Mouse (Mus musculus): ENCODE data around the gene Tmc3.

Tmc3 gene

GRCm38 (mm10) chr7:83598997-83599912 is 14.5 kb downstream of the Tmc3 start:
- DNase-seq (ENCODE audit: low read depth): no peak

- DNase-seq (ENCODE audit: low read depth): peak; percentile 85
These were observed 15.2 kb downstream of the Tmc3 start for GRCm38 (mm10) chr7:83599913-83600286.

GRCm38 (mm10) chr7:83604180-83604944 is 19.6 kb downstream of the Tmc3 start:
- DNase-seq (ENCODE audit: low read depth): no peak

GRCm38 (mm10) chr7:83606796-83607195 is 22.1 kb downstream of the Tmc3 start:
- DNase-seq (ENCODE audit: low read depth): no peak

GRCm38 (mm10) chr7:83609891-83610290 is 25.2 kb downstream of the Tmc3 start:
- peak; percentile 47 for DNase-seq (ENCODE audit: low read depth)

GRCm38 (mm10) chr7:83611886-83612285 is 27.2 kb downstream of the Tmc3 start:
- no peak for DNase-seq (ENCODE audit: low read depth)

- no peak for DNase-seq (ENCODE audit: low read depth)
These were observed 30.5 kb downstream of the Tmc3 start for GRCm38 (mm10) chr7:83615272-83615671.

GRCm38 (mm10) chr7:83615815-83616214 is 31.1 kb downstream of the Tmc3 start:
- no peak for DNase-seq (ENCODE audit: low read depth)

- DNase-seq (ENCODE audit: low read depth): no peak
These were observed 31.5 kb downstream of the Tmc3 start for GRCm38 (mm10) chr7:83616268-83616667.

GRCm38 (mm10) chr7:83618709-83619108 is 34.0 kb downstream of the Tmc3 start:
- DNase-seq (ENCODE audit: low read depth): no peak

GRCm38 (mm10) chr7:83622582-83622981 is 37.9 kb downstream of the Tmc3 start:
- no peak for DNase-seq (ENCODE audit: low read depth)

- DNase-seq (ENCODE audit: low read depth): no peak
These were observed 39.3 kb downstream of the Tmc3 start for GRCm38 (mm10) chr7:83624065-83624464.

GRCm38 (mm10) chr7:83626557-83627257 is 42.0 kb downstream of the Tmc3 start:
- no peak for DNase-seq (ENCODE audit: low read depth)

- DNase-seq (ENCODE audit: low read depth): no peak
These were observed 42.6 kb downstream of the Tmc3 start for GRCm38 (mm10) chr7:83627369-83627768.

GRCm38 (mm10) chr7:83631073-83631827 is 46.5 kb downstream of the Tmc3 start:
- no peak for DNase-seq (ENCODE audit: low read depth)

- peak; percentile 98 for DNase-seq (ENCODE audit: low read depth)
These were observed 47.3 kb downstream of the Tmc3 start, which contains the start of gene Stard5 for GRCm38 (mm10) chr7:83631828-83632681. TSS of gene Stard5 (plus strand) at chr7:83631959.

- DNase-seq (ENCODE audit: low read depth): no peak
These were observed 48.0 kb downstream of the Tmc3 start for GRCm38 (mm10) chr7:83632682-83633120.

GRCm38 (mm10) chr7:83633856-83634255 is 49.1 kb downstream of the Tmc3 start:
- DNase-seq (ENCODE audit: low read depth): no peak

- DNase-seq (ENCODE audit: low read depth): no peak
These were observed 51.0 kb downstream of the Tmc3 start for GRCm38 (mm10) chr7:83635726-83636125.

- no peak for DNase-seq (ENCODE audit: low read depth)
These were observed 51.7 kb downstream of the Tmc3 start for GRCm38 (mm10) chr7:83636425-83636824.
